Mouse (Mus musculus): ENCODE measurements around the gene Tbc1d7. TPM values are rescaled to one million over a fixed set of nuclear protein-coding genes. Genes with fewer than 3 reads are reported as not detected.

Tbc1d7 gene
- polyA plus RNA-seq (2015; fragmentation: Nextera tagmentation; extraction: Ambion mirVana), result 57.7 and 57.8 TPM in 2 replicates

- under 1% methylated on average over 48 of the region's 48 CpGs for WGBS
- peak; percentile 94 for ATAC-seq (replicated peaks; ENCODE audit: extremely low read depth, insufficient read depth, low FRiP score)
- H3K4me1 ChIP-seq (ENCODE audit: control insufficient read depth, insufficient read depth, low read length), result peaks cover 9% of the 10 kb centered on the region
- no peaks in the 10 kb centered on the region for H3K36me3 ChIP-seq (ENCODE audit: control insufficient read depth, insufficient read depth)
- H3K27ac ChIP-seq (ENCODE audit: low read length), result peak within 1 kb of the TSS; percentile 87
- H3K9me3 ChIP-seq (replicated peaks; ENCODE audit: control insufficient read depth, low read length), result no peaks in the 10 kb centered on the region
- no peaks in the 10 kb centered on the region for H3K27me3 ChIP-seq (ENCODE audit: control insufficient read depth, insufficient read depth, low read length)
- peak within 1 kb of the TSS; percentile 92 for H3K9ac ChIP-seq (ENCODE audit: low read length)
- peak within 1 kb of the TSS; percentile 78 for H3K4me3 ChIP-seq (ENCODE audit: low read length)
- H3K4me2 ChIP-seq (ENCODE audit: low read depth, low read length), result peak within 1 kb of the TSS; percentile 78
These were observed at the start of gene Tbc1d7 for GRCm38 (mm10) chr13:43171020-43171710. Gene Tbc1d7, minus strand, starts transcription at chr13:43171501.

DNA sequence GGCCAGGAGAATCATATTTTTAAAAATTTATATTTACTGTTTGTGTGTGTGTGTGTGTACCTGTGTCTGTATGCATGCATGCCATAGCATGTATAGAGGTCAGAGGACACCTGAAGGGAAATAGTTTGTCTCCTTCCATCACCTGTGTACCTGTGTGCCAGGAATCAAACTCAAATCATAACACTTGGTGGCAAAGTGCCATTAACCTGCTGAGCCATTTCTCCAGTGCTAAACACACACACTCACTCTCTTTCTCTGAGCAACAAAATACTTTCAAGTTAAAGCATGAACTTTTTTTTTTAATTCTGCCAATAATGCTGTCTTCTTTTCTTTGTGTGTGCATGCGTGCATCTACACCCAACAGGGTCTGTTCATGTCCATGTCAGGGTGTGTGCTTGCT is 49.3 kb upstream of the Tbc1d7 start:
- Histone ChIP-seq H3K4me1 (ENCODE audit: control insufficient read depth, insufficient read depth, low read length) (peaks cover 25% of the 10 kb centered on the region), H3K4me3 (ENCODE audit: low read length) (no peak overlapping the region), H3K27ac (ENCODE audit: low read length) (no peak overlapping the region), H3K4me2 (ENCODE audit: low read depth, low read length) (no peak overlapping the region), H3K27me3 (ENCODE audit: control insufficient read depth, insufficient read depth, low read length) (no peaks in the 10 kb centered on the region), H3K9ac (ENCODE audit: low read length) (no peak overlapping the region), H3K9me3 (replicated peaks; ENCODE audit: control insufficient read depth, low read length) (peaks cover 3% of the 10 kb centered on the region; the same call in 1 of the 2 replicates), H3K36me3 (ENCODE audit: control insufficient read depth, insufficient read depth) (no peaks in the 10 kb centered on the region)
- WGBS, result 78% methylated on average over 1 of the region's 1 CpGs
- no peak for ATAC-seq (replicated peaks; ENCODE audit: extremely low read depth, insufficient read depth, low FRiP score)

DNA sequence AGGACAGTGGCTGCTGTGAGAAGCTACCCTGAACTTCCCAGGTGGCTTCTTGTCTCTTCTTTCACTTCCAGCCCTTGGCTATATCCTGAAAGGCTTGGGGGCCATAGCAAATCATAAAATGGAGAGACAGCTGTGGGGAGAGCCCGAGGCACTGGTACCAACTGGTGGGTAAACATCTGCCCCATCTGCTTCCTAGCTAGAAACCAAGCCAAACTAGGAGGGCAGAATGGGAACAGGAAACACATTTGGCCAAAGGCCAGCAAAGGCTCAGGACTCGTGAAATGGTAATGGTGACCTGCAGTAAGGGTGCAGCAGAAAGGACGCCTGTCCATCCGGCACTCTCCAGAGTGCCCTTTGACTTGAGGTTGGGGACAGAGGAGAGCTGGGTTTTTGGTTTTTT is 47.5 kb upstream of the Tbc1d7 start:
- no peaks in the 10 kb centered on the region for H3K9me3 ChIP-seq (replicated peaks; ENCODE audit: control insufficient read depth, low read length)
- H3K9ac ChIP-seq (ENCODE audit: low read length), result no peak overlapping the region
- 60% methylated on average over 4 of the region's 4 CpGs for WGBS
- H3K4me1 ChIP-seq (ENCODE audit: control insufficient read depth, insufficient read depth, low read length), result peaks cover 28% of the 10 kb centered on the region
- H3K27ac ChIP-seq (ENCODE audit: low read length), result peak overlapping the region; percentile 54
- H3K4me2 ChIP-seq (ENCODE audit: low read depth, low read length), result no peak overlapping the region
- H3K27me3 ChIP-seq (ENCODE audit: control insufficient read depth, insufficient read depth, low read length), result no peaks in the 10 kb centered on the region
- no peaks in the 10 kb centered on the region for H3K36me3 ChIP-seq (ENCODE audit: control insufficient read depth, insufficient read depth)
- ATAC-seq (replicated peaks; ENCODE audit: extremely low read depth, insufficient read depth, low FRiP score), result no peak
- no peak overlapping the region for H3K4me3 ChIP-seq (ENCODE audit: low read length)

- no peak for ATAC-seq (replicated peaks; ENCODE audit: extremely low read depth, insufficient read depth, low FRiP score)
- Histone ChIP-seq H3K27me3 (ENCODE audit: control insufficient read depth, insufficient read depth, low read length) (no peaks in the 10 kb centered on the region), H3K9ac (ENCODE audit: low read length) (no peak overlapping the region), H3K4me2 (ENCODE audit: low read depth, low read length) (no peak overlapping the region), H3K36me3 (ENCODE audit: control insufficient read depth, insufficient read depth) (no peaks in the 10 kb centered on the region), H3K27ac (ENCODE audit: low read length) (peak overlapping the region; percentile 54), H3K9me3 (replicated peaks; ENCODE audit: control insufficient read depth, low read length) (no peaks in the 10 kb centered on the region), H3K4me3 (ENCODE audit: low read length) (no peak overlapping the region), H3K4me1 (ENCODE audit: control insufficient read depth, insufficient read depth, low read length) (peaks cover 25% of the 10 kb centered on the region)
- WGBS, result 63% methylated on average over 4 of the region's 4 CpGs
These were observed 47.0 kb upstream of the Tbc1d7 start for GRCm38 (mm10) chr13:43218284-43218683.

DNA sequence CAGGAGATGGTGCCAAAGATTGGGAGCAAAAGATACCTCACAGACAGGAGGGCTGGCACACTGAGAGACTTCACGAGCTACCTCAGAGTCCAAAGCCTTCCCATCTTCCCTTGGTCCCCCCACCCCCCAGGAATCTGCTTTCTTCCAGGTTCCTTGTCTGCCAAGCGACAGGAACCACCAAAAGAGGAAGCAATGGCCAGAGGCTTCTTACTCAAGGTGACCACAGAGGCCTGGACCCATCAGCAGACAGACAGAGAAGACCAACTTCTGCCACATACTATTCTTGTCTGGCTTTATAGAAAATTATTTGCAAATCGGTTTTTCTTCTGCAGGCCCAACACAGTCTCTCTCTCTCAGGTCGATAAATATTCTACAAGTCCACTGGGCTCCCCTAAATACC is 46.4 kb upstream of the Tbc1d7 start:
- no peak for ATAC-seq (replicated peaks; ENCODE audit: extremely low read depth, insufficient read depth, low FRiP score)
- Histone ChIP-seq H3K9ac (ENCODE audit: low read length) (no peak overlapping the region), H3K27ac (ENCODE audit: low read length) (peak overlapping the region; percentile 26; the same call in 1 of the 2 replicates), H3K4me1 (ENCODE audit: control insufficient read depth, insufficient read depth, low read length) (peaks cover 28% of the 10 kb centered on the region), H3K36me3 (ENCODE audit: control insufficient read depth, insufficient read depth) (no peaks in the 10 kb centered on the region), H3K4me2 (ENCODE audit: low read depth, low read length) (no peak overlapping the region), H3K4me3 (ENCODE audit: low read length) (no peak overlapping the region), H3K9me3 (replicated peaks; ENCODE audit: control insufficient read depth, low read length) (no peaks in the 10 kb centered on the region), H3K27me3 (ENCODE audit: control insufficient read depth, insufficient read depth, low read length) (no peaks in the 10 kb centered on the region)
- 67% methylated on average over 4 of the region's 4 CpGs for WGBS

GRCm38 (mm10) chr13:43217059-43217458 is 45.8 kb upstream of the Tbc1d7 start:
- H3K4me1 ChIP-seq (ENCODE audit: control insufficient read depth, insufficient read depth, low read length), result peaks cover 34% of the 10 kb centered on the region
- H3K27ac ChIP-seq (ENCODE audit: low read length), result peak overlapping the region; percentile 3; the same call in 1 of the 2 replicates
- 66% methylated on average over 8 of the region's 8 CpGs for WGBS
- ATAC-seq (replicated peaks; ENCODE audit: extremely low read depth, insufficient read depth, low FRiP score), result no peak
- no peak overlapping the region for H3K4me2 ChIP-seq (ENCODE audit: low read depth, low read length)
- H3K9ac ChIP-seq (ENCODE audit: low read length), result no peak overlapping the region
- no peaks in the 10 kb centered on the region for H3K27me3 ChIP-seq (ENCODE audit: control insufficient read depth, insufficient read depth, low read length)
- no peaks in the 10 kb centered on the region for H3K36me3 ChIP-seq (ENCODE audit: control insufficient read depth, insufficient read depth)
- H3K4me3 ChIP-seq (ENCODE audit: low read length), result no peak overlapping the region
- no peaks in the 10 kb centered on the region for H3K9me3 ChIP-seq (replicated peaks; ENCODE audit: control insufficient read depth, low read length)

DNA sequence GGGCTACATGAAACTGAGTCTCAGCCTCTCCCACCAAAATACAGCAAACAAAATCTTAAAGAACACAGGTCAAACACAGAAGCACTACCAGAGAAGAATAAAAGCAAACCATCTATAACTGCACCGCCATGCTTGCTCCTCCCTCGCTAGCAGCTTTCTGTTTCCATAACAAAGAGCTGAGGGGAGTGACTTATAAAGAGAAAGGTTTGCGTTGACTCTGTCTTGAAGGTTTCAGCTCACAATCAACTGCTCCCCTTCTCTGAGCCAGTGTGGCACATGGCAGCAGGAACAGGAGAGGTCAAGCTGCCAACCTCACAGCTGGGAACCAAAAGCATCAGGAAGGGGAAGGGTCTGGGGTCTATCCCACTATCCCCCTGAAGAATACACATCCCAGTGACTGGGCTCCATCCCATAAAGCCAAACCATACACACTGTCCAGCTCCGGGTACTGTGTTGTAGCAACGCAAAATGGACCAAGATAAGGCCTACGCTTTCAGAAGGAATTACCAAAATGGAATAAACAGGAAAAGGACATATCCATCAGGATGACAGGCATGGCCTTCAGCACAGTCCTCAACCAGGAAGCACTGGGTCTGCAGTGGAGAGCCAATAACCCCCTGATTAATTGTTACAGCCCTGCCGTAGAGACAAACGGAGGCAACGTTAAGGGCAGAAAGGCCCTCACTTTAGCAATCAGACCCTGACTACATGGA is 44.8 kb upstream of the Tbc1d7 start:
- H3K9ac ChIP-seq (ENCODE audit: low read length), result no peak overlapping the region
- 74% methylated on average over 9 of the region's 9 CpGs for WGBS

GRCm38 (mm10) chr13:43215144-43215993 is 44.1 kb upstream of the Tbc1d7 start:
- Histone ChIP-seq H3K4me2 (ENCODE audit: low read depth, low read length) (peak overlapping the region; percentile 10; the same call in 1 of the 2 replicates), H3K4me1 (ENCODE audit: control insufficient read depth, insufficient read depth, low read length) (peaks cover 37% of the 10 kb centered on the region)
- ATAC-seq (replicated peaks; ENCODE audit: extremely low read depth, insufficient read depth, low FRiP score), result no peak

More for the DNA sequence above, 44.8 kb upstream of the Tbc1d7 start:
- 0 out of 2 replicates have a peak overlapping the region, but pooled peaks have one; percentile 28 for H3K27ac ChIP-seq (ENCODE audit: low read length)
- H3K9me3 ChIP-seq (replicated peaks; ENCODE audit: control insufficient read depth, low read length), result no peaks in the 10 kb centered on the region
- no peaks in the 10 kb centered on the region for H3K36me3 ChIP-seq (ENCODE audit: control insufficient read depth, insufficient read depth)
- no peak overlapping the region for H3K4me2 ChIP-seq (ENCODE audit: low read depth, low read length)
- no peaks in the 10 kb centered on the region for H3K27me3 ChIP-seq (ENCODE audit: control insufficient read depth, insufficient read depth, low read length)
- no peak for ATAC-seq (replicated peaks; ENCODE audit: extremely low read depth, insufficient read depth, low FRiP score)
- H3K4me3 ChIP-seq (ENCODE audit: low read length), result no peak overlapping the region
- H3K4me1 ChIP-seq (ENCODE audit: control insufficient read depth, insufficient read depth, low read length), result peaks cover 37% of the 10 kb centered on the region

More at GRCm38 (mm10) chr13:43215144-43215993, 44.1 kb upstream of the Tbc1d7 start:
- H3K36me3 ChIP-seq (ENCODE audit: control insufficient read depth, insufficient read depth), result no peaks in the 10 kb centered on the region
- 0 out of 2 replicates have a peak overlapping the region, but pooled peaks have one; percentile 28 for H3K27ac ChIP-seq (ENCODE audit: low read length)
- no peaks in the 10 kb centered on the region for H3K9me3 ChIP-seq (replicated peaks; ENCODE audit: control insufficient read depth, low read length)
- no peaks in the 10 kb centered on the region for H3K27me3 ChIP-seq (ENCODE audit: control insufficient read depth, insufficient read depth, low read length)
- WGBS, result 24% methylated on average over 19 of the region's 19 CpGs
- H3K4me3 ChIP-seq (ENCODE audit: low read length), result no peak overlapping the region
- H3K9ac ChIP-seq (ENCODE audit: low read length), result no peak overlapping the region

All from heart, embryonic 16.5 days (tissue).